Mouse (Mus musculus) adrenal gland, postnatal 4 days (tissue): ENCODE data around the gene Slc4a11. TPM values are rescaled to one million over a fixed set of nuclear protein-coding genes. Genes with fewer than 3 reads are reported as not detected.
"Not testable (repeated sequence)": the region's sequence is repeated elsewhere in the genome, so short reads cannot be mapped to it uniquely, and the experiment has no call there.

Experiments used
- DNase-seq, 2 experiments: peaks; one replicate each; pipeline ENCODE4 v3.0.0; 2021 to 2022; ENCODE audit warnings: low spot score in 2 of 2, mixed read lengths in 2 of 2
- total RNA-seq, 2 experiments: library from RNA; stranded (reverse); gene quantifications; 2 replicates each; pipeline ENCODE4 v1.2.3; 2021

The Slc4a11 gene
- total RNA-seq, 2 experiments from 2014 or later, result 2.3 to 3.6 TPM

DNA sequence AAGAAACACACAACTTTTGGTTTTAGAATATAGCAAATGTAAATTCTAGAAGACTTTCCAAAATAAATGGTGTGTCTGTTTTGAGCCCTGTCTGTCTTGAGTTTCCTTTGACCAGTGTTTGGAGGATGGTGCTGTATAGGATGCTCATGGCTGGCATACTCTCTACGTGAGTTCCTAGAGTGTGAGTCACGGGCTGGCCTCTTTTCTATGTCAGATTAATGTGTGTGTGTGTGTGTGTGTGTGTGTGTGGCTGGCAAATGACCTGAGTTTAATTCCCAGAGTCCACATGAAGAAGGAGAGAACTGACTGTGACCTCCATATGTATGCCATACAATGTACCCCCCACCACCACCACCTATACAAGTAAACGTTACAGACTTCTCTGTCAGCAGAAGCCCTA lies 15.8 kb downstream of the Slc4a11 start:
- DNase-seq, result no peak

DNA sequence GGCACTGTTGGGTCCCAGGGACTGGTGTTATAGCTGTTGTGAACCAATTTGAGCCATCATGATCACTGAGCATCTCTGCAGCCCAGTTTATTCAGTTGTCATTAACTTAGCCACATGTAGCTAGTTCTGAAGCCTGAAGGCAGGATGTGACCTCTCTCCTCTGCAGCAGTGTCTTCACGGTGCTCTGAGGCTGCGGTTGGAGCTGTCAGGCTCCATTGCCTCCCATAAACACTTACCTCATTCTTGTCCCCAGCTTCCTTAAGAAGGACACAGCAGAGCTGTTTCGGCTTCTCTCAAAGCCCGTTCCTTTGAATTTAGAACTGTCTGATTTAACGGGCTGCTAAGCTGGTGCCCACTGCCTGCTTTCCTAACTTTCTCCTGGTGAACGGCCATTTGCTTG lies 17.4 kb downstream of the Slc4a11 start:
- DNase-seq, result no peak

DNA sequence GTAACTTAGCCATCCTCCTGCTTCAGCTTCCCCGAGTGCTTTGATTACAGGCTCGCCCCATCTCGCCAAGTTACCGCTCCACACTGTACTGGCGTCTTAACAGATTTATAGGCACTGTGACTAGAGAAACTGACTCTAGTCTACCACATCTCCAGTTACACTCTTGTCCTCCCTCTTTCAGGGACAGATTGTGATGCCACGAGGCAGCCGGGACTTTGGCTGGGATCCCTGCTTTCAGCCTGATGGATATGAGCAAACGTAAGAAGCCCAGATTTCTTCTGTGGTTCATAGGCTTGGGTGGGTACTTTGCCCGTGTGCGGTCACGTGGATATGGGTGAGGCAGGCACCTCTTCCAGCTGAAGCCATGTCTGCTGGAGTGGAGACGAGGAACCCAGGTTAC lies 18.2 kb downstream of the Slc4a11 start:
- no peak for DNase-seq

DNA sequence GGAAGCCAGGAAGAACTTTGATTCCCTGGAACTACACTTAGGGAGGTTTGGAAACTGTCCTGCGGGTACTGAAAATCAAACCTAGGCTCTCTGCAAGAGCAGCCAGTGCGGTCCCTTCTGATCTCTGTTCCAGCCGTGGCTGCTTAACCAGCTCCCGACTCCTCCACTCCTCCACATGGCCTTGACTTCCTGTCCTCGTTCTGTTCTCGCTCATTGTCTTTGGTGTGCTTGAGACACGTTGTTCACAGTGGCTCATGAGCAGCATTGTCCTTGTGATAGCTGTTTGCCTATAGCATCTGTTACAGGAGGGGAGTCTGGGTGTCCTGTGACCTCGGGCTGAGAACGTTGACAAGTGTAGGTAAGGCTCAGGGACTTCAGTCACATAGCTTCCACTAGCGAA lies 20.1 kb downstream of the Slc4a11 start:
- no peak for DNase-seq

DNA sequence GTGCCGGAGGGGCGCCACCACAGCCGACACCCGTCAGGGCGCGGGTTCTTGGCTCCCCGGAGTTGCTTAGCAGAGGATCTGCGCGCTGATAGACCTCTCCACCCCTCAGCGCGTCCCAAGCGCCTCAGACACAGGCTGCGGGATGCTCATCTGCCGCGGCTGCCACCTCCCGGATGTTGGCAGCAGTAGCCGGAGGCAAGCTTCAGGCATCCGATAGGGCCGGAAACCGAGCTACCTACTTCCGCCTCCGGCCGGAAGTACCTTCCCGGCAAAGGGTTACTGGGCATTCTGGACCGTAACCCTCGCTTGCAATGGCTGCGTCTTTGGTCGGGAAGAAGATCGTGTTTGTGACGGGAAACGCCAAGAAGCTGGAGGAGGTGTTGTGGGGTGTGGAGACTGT lies 29.8 kb downstream of the Slc4a11 start, which contains the start of gene Itpa:
TSS of gene Itpa (plus strand) at position 52 of the 400 bp plus-strand sequence.
- peak; percentile 43 to 64 for DNase-seq

DNA sequence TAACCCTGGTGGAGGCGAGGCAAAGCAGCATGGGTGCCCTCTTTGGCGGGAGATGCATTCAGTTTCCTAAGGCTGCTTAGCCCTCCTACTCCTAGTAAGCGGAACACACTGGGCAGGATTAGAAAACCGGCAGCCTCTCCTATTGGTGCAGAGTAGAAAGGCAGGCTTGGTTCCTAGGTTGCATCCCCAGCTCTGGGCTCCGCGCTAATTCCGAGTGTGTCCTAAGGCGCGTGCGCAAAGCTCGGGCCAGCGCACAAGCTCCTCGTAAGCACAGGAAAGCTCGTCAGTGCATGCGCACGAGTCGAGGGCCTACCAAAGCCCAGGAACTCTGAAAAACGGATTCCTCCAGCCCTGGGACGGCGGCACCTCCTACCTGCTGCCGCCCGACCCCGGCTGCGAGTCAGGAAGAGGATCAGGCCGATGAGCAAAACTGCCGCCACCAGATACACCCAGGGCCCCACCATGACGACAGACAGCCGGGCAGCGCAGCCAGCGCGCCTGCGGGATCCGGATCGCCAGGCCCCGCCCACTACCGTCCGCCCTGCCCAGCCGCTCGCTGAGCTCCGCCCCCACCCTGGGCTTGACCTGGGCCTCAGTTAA lies 33.1 kb downstream of the Slc4a11 start, which contains the start of gene Ddrgk1:
TSS of gene Ddrgk1 (minus strand) at position 558 of the 600 bp plus-strand sequence.
- peak; percentile 77 to 79 for DNase-seq

DNA sequence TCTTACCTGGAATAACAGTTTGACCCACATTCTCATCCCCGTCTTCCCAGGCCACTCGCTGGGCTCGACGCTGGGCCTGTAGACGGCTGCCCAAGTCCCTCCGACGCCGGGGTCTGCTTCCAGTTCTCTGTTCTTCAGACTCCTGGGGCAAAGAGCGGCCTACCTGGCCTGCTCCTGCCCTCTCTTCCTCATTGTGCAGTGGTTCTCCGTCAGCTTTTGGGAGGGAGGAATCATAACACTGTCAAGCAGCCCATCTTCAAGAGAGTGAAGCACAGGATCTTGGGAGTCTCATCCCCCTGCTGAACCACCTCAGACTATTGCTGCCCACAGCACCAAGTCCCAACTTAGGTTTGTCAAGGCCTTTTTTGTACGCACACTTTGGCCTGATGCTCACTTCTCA lies 34.0 kb downstream of the Slc4a11 start:
- no peak for DNase-seq

DNA sequence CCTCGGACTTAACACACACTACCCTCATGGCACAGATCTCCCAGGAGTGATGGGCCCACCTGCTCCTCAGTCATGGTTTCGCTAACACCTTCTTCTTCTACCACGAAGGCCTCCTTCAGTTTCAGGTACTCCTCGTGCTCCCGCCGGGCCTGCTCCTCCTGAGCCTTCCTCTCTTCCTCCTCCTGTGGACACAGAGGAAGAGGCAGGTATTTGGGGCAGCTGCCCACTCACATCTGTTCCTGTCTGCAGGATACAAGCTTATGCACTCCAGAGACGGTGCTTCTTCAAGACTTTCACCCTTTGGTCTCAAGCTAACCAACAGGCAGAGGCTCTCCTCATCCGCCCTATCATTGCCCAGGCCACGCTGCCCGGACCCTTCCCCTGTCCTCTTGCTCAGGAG lies 38.8 kb downstream of the Slc4a11 start:
- DNase-seq, result no peak

DNA sequence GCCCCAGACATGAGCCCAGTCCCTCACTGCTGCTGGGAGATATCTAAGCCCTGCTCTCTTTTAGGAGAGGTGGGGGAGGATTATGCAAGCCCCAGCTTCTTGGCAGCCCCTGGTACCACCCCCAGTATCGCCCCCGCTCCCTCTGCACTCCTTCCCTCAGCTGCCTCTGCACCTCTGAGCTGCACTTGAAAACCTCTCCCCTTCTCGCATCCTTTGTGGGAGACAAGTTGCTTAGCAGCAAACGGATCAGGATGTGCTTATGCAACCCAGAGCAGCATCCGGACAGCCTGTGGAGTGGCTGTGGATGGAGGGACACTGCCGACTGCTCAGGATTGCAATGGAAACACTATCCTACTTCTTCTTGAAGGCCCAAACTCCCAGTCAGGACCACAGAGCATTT lies 39.8 kb downstream of the Slc4a11 start:
- DNase-seq, result no peak

DNA sequence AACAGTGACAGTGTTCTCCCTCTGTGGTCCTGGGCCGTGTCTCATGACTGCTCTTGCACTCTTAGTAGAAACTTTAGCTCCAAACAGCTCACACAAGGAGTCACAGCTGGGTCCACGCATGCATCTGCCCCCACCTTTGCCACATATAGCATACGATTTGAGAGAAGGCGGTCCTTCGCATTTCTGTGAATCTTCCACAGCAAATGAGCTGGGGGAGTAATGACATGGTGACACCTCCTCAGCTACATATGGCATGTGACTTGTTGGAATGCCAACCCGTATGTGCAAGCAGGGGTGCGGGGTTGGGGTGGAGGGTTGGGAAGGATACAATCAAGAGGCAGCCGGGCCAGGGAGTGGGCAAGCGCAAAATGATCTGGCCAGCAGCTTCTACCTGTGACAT lies 40.8 kb downstream of the Slc4a11 start:
- no peak for DNase-seq

DNA sequence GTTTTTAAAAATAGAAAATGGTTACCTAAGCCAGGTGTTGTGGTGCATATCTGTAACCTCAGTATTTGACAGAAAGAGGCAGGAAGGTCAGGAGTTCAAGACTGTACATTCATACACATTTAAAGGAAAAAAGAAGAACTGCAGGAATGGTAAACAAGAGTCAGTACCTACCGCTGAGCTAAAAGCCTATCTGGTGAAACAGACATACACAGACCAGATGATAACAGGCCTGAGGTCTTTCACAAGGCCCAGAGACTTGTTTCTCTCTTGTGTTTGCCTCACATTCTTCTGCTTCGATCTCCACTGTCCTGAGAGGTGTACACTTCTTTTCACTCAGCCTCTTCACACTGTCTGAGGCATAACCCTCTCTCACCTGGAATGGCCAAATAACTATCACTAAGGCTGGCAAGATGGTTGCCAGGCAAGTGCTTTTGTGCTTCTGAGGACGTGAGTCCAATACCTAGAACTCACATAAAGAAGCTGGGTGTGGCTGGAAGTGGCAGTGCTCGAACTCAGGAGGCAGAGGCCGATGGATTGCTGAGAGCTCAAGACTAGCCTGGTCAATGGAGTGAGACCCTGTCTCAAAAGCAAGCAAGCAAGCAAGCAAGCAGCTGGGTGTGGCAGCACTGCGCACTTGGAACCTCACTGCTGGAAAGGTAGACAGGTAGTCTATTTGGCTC lies 41.5 kb downstream of the Slc4a11 start:
- no peak for DNase-seq

DNA sequence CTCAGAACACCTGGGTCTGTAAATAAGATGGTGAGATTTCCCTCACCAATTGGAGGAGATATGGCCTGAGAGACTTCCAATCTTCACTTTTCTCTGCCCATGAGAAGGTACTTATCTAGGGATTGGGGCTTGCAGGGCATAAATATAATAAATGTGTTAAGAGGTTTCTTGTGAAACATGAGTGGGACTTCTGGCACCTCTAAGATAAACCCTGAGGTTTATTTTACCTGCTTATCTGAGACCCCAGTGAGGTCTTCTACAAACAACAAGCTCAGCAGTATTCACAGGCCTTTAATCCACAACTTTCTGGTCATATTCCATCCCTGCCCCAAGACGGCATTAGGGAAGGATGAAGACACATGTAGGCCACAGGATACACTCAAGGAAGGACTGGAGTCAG lies 43.6 kb downstream of the Slc4a11 start:
- no peak for DNase-seq

DNA sequence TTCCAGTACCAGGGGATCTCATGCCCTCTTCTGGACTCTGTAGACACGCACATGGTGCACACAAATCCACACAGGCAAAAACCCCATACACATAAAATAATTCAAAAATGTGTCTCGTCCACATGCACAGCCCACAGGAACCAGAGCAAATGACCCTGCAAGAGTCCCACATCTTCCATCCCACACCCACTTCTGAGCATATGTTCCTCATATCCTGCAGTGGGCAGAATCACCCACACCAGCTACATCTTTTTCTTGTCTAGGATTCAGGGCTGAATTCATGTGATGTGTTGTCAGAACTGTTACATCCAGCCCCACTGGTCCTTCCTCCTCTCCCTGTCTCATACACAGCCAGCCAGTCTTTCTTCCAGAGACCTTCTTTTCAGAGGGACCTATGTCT lies 44.0 kb downstream of the Slc4a11 start:
- no peak for DNase-seq

DNA sequence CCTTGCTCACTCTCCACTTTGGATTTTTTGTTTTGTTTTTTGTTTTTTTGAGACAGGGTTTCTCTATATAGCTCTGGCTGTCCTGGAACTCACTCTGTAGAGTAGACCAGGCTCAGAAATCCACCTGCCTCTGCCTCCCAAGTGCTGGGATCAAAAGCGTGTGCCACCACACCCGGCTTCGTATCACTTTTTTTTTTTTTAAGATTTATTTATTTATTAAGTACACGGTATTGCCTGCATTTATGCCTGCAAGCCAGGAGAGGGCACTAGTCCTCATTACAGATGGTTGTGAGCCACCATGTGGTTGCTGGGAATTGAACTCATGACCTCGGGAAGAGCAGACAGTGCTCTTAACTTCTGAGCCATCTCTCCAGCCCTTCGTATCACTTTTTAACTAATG lies 48.3 kb downstream of the Slc4a11 start:
- not testable (repeated sequence) for DNase-seq

DNA sequence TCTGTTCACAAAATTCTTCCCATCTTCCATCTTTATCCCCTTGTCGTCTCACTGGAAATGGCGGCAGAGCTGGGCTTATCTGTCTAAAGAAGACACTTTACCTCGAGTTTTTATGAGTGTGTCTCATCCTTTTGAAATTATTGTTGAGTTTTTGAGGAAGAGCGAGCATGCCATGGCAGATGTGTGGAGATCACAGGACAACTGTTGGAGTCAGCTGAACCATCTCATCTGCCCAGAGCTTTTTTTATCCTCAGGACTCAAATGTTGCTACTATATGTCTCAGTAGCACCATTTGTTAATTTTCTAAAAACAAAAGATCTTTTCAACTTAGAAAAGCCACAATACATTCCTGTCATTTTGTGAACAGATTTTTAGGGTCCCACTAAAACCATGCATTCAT lies 52.1 kb downstream of the Slc4a11 start:
- DNase-seq, result no peak

DNA sequence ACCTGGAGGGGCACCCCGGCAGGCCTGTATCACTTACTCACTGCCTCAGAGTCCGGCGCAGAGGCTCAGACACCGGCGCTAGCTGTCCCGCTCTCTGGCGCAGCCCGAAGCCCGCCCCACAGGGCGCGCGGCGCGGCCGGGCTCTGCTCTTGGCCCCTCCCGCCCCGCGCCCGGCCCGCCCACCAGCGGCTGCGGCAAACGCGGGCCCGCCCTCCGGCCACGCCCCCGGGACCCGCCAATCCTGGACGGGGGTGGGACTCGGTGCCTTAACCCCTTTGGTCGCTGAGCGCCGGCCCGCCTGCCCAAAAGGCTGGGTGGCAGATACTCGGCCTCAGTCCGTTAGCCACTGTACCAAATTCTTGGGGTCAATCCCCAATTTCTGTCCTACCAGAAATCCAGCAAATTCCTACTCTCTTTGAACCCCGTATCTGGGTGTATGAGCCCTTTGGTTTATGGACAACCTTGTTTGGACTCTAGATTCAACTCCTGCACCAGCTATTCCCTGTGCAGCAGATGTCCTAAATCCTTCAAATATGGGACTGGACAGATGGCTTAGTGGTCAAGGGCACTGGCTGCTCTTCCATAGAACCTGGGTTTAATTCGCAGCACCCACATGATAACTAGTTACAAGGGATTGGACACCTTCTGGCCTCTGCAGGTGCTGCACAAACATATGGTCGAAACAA lies 54.5 kb downstream of the Slc4a11 start, which contains the start of gene Lzts3:
TSS of gene Lzts3 (minus strand) at position 120 of the 686 bp plus-strand sequence.
- peak; percentile 87 to 89 for DNase-seq

DNA sequence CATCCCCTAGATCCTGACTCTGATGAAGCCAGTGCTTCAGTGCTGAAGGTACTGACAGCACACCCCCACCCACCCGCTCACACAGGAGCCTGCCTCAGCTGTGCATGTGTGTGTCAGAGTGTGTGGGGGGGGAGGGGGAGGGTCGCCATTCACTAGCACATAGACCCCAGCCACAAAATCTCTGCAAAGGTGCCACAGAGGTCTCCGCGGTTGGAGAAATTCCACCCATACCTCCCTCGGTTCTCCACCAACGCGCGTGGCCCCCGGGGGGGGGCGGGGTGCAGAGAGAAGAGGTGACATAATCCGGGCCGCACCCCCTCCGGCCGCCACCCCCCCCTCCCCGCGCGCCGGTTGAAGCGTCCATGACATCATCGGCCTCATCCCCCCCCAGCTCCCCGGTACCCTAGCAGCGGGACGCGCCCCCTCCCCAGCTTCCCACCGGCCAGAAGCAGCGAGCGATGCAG lies 55.1 kb downstream of the Slc4a11 start:
- DNase-seq, result no peak

DNA sequence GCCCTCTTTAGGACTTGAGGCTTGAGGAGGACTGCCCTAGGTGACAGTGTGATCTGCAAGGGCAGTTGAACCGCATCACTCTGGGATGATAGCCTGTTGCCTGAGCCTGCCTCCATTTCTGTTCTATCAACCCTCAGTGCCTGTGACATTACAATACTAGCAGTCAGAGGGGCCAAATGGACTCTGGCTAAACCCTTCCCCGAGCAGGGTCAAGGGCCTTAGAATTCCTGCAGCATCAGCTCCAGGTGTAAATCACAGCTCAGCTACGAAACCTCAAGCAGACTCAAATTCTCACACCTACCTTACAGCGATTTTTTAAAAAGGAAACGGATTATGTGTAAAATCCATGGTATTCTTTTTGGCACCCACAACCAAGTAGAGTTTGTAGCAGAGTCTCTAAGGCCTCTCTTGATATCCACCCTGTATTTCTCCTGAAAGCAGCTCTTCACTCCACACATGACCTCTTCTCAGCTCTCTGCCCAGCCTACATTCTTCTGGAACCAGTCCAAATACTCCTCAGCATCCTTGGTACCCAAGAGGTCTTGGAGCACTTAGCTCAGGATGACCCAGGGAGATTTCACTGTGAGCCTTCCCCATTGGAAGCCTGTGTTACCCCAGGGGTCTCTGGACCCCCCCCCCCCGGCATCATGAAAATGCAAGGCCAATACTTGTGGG lies 55.8 kb downstream of the Slc4a11 start:
- DNase-seq, result no peak

DNA sequence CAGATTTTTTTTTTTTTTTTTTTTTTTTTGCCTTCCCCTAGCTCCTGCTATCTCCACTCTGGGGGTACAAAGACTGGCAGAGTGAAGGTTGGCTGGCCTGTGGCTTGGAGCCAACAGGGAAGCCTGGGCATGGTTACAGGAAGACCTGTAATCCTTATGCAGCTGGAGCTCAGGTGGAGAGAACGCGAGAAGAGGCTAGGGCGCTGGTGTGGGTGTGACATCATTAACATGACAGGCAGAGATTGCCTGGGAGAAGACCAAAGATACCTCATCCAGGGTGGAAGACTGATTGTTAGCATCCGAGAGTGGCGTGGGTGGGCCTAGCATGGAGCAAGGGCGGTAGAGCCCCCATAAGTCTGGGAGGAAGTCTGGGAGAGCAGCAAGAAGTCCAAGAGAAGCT lies 58.0 kb downstream of the Slc4a11 start:
- no peak for DNase-seq

DNA sequence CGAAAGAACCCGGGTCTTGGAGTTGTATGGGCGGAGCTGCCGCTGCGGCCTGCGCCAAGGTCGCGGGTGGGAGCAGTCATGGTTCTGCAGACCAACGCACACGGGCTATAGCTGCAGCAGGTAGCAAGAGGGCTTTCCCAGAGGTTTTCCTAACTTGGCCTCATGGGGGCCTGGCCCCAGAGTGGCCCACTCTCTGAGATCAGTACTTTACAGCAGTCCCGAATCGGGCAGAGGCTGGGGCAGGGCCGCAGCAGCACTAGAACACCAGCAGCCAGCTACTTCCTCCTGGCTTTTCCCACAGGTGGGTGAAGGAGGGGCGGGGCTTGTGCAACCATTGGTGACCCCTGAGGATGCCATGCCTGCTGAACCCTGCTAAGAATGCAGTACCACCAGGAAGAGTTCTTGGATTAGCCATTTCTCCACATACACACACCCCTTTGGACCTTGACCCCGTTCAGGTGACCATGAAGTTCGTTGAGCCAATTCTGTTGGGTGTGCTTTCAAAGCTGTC lies 59.2 kb downstream of the Slc4a11 start:
- DNase-seq, result no peak

DNA sequence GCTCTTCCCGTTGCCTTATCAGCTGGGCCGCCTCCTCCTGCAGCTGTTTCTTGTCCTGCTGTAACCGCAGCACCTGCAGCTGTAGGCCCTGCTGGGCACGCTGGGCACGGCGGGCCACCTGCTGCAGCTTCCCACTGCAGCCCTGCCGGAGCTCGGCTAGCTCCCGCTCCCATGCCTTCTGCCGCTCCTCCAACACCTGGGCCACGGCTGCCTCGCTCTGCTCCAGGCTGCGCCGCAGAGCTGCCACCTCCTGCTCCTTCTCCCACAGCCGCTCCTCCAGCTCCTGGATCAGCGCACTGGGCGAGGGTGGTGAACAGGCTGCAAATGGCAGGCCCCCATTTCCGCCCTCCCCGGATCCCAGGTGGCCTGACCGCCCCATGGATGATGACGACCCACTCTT lies 61.5 kb downstream of the Slc4a11 start:
- no peak for DNase-seq
